Mouse (Mus musculus): Measurements from ENCODE around the gene Zcwpw1.

DNA sequence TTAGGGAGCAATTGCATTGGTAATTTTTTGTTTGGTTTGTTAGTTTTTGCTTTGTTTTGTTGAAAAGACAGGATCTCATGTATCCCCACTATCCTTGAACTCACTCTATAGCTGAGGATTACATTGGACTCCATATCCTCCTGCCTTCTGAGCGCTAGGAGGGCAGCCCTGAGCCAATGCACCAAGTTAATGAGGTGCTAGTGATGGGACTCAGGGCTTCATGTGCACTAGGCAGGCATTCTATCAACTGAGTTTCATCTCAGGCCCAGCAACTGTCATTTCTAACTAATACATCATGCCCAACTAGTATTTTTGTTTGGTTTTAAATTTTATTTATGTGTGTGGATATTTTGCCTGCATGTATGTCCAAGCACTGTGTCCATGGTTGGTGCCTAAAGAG, 18.6 kb downstream of the Zcwpw1 start:
- TF ChIP-seq POLR2A (IDR thresholded peaks at IDR 0.05; ENCODE audit: low read depth, low read length), result no peak
- TF ChIP-seq CTCF (IDR thresholded peaks at IDR 0.05; ENCODE audit: extremely low read depth, insufficient read length, insufficient replicate concordance, low read depth, low read length), result no peak
